Mouse (Mus musculus): Measurements from ENCODE around the gene Galnt6.

Gene Galnt6

DNA sequence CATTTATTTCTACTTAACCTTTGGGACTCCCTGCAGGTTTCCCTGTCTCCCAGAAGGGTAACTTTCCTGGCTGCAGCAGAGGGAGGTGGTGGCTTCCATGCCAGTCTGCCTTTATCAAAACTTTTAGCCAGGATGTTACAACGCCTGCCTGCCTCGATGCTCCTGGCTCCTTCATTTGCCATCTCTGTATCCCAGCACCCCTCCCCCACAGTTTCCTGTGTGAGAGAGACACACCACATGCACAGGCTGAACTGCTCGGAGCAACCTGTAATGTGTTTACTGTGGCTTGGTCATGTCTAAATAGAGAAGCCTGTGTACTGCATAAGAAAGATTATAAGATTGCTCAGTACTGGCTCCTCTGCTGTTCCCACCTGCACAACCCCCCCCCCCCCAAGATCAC lies 48.8 kb downstream of the Galnt6 start:
- no peak for DNase-seq

DNA sequence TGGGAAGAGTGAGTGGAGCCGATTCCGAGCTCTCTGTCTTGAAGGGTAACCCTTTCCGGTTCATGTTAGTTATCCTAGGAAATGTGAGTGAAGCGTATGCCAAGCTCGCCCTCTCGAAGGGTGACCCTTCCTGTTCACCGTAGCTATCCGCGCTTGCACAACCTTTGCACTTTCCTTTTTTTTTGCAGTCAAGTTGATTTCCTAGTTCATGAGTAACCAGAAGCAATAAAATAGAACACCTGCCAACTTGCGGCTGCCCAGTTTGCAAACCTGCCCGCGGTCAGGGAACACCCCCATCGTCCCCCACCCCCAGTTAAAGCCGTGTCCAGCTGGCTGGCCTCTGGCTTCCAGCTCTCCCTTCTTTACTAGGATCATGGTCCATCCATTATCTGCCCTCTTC lies 50.2 kb downstream of the Galnt6 start:
- DNase-seq, result no peak

DNA sequence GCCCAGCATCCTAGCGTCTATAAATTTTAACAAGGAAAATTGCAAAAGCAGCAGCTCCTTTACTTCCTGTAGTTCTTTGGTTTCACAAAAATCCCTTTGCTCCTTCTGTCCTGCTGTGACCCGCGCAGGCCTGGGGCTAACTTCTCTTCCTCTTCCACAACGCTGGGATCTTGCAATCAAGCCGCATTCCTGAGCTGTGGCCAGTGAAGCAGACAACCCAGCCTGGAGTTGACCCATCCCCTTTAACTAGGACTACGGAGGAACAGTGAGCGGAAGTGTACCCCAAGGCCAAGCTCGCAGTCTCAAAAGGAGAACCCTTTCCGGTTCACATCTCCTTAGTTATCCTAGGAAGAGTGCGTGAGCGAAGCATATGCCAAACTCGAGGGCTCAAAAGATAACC lies 50.6 kb downstream of the Galnt6 start:
- DNase-seq, result no peak

DNA sequence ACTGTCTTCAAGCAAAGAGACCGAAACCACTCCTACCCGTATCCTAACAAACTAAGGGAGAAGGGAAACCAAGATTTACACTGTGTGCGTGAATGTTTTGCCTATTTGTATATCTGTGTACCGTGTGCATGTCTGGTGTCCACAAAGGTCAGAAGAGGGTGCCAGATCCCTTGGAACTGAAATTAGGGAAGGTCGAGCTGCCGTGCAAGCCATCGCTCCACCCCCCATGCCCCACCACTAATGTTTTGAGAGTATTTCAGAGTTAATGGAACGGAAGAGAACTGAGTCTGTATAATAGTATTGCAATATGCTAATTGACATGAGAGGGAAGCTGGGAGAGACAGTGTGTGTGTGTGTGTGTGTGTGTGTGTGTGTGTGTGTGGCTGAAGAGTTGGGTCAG lies 51.5 kb downstream of the Galnt6 start:
- DNase-seq, result no peak

- no peak for DNase-seq
Measured at GRCm38 (mm10) chr15:100676521-100676920, 52.7 kb downstream of the Galnt6 start.

DNA sequence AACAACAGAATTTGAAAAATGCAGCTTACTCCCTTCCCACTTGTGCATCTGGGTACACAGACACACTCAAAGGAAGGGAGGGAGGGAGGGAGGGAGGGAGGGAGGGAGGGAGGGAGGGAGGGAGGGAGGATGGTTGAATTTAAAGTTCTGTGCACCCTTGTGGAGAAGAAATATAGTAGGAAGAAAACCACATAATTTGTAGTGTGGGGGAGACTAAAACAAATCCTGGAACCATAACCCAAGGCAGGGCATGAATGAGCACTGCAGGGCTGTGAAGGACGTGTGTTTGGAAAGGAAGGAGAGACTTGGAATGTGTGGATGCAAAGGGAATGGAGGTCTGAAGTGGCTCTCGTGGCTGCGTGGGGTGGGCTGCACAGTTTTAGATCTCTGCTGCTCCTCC lies 53.7 kb downstream of the Galnt6 start:
- DNase-seq, result no peak

GRCm38 (mm10) chr15:100674566-100674965 lies 54.6 kb downstream of the Galnt6 start:
- DNase-seq, result no peak

GRCm38 (mm10) chr15:100673585-100674391 lies 55.4 kb downstream of the Galnt6 start:
- DNase-seq, result no peak

DNA sequence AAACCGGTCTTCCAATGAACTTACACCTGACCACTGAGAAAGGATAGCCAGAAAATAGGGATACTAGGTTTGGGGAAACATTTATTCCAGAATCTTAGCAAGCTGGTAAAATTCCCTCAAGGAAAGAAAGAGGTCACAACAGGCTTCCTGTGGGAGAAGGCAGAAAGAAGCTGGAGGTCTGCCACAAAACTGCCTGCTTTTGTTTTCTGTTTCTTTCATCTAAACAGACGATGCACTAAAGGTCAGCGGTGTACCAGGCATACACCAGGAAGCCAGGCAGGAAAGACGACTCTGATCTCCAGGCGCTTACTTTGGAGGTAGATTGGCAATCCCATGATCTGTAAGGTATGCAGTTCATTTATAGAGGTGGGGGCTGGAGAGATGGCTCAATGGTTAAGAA lies 58.3 kb downstream of the Galnt6 start:
- no peak for DNase-seq

GRCm38 (mm10) chr15:100670004-100670403 lies 59.2 kb downstream of the Galnt6 start:
- no peak for DNase-seq

GRCm38 (mm10) chr15:100669337-100669736 lies 59.8 kb downstream of the Galnt6 start, which contains the start of gene Bin2:
TSS of gene Bin2 (minus strand) at chr15:100669553.
- no peak for DNase-seq

DNA sequence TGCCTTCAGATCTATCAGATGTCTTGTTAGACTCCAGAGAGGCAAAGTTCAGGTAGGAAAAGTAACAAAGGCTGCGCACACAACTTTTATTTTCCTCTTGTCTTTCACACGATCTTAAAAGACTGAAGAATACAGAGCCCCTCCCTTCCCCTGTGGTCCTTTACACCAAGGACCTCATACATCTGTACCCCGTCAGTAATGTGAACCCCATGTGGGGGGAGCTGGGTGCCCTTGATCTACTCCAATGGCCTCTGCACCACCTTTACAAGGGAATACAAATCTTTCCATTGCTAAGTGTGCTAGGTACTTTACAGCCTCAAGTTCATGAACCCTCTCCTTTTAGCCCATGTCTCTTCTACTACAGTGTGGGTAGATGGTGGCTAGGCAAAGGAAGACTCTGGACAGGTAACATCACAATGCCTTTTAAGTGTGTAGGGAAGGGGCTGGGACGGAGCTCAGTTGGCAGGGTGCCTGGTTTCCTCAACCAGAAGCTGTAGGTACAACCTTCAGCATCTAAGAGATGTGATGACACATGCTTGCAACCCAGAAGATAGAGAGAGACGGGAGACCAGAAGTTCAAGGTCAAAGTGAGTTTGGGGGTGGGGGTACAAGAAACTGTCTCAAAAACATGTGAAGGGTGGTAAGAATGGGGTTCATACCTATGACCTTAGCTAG lies 61.2 kb downstream of the Galnt6 start:
- DNase-seq, result no peak

GRCm38 (mm10) chr15:100667420-100667819 lies 61.8 kb downstream of the Galnt6 start:
- no peak for DNase-seq

DNA sequence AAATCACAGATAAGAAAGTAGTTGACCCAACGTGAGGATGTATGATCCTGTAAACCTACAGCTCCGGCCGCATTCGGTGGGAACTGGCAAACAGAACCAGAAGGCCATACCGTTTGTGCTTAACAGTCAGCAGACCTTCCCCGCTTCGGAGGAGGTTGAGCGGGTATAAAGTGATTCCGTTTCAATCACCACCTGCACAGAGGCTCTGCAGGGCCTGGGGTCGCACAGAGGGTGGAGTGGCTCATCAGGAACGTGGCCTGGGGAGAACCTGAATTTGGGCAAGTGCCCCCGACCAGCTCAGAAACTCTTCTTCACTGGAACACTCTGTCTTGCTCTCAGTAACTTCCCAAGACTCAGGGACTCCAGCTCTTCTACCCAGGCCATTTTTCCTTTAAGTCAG lies 62.3 kb downstream of the Galnt6 start:
- no peak for DNase-seq

DNA sequence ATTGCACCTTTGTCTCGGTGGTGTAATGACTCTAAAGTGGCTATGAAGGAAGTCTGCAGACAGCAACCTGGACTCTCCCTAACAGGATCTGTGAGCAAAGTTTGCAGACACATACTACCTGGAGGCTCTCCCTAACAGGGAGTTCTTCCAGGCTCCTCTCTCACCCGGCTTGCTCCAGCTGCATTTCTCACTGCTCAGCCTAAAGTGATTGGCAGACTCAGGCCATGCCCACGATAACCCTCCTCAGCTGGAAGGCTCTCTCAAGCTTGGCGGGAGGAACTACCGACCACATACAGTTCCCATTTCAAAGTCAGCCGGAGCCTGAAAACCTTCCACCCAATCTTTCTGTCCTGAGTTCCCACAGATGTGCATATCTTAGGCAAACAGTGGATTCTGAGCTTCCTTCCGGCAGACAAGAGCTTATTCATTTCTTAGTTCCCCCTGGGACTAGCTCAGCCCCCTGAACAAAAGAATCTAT lies 62.9 kb downstream of the Galnt6 start:
- no peak for DNase-seq

- no peak for DNase-seq
Measured at GRCm38 (mm10) chr15:100665411-100666218, 63.6 kb downstream of the Galnt6 start.

GRCm38 (mm10) chr15:100664813-100665274 lies 64.3 kb downstream of the Galnt6 start:
- DNase-seq, result no peak

DNA sequence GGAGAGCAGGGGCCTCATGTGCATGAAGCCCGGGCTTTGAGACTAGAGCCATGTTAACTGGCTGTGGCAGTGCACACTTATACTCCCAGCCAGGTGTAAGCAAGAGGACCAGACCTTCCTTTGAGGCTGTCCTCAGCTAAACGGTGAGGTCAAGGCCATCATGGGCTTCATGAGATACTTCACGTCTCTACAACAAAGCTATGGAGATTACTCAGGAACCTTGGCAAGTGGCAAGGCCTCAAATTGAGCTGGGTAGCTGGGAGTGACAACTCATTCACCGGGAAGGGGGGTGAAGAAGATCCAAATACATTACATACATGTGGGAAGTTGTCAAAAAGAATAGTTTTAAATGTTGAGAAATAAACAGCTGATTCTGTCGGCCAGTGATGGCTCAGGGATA lies 68.4 kb downstream of the Galnt6 start:
- DNase-seq, result no peak

GRCm38 (mm10) chr15:100660306-100660705 lies 68.9 kb downstream of the Galnt6 start:
- peak; percentile 54 for DNase-seq

DNA sequence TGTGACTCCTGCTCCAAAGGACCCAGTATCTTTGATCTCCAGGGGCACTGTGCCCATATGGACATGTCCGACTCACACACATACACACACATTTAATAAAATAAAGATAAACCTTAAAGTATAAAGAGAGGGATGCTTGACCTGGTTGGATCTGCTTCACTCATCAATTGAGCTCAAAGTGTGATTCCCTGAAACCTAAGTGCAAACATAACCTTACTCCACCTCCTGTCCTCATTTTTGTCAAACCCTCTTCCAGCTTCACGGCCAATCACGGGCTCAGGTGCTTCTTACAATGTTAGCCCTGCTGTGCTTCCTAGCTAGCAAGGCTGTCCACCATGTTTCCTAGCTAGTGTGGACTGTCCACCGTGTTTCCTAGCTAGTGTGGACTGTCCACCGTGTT lies 74.0 kb downstream of the Galnt6 start:
- DNase-seq, result no peak

DNA sequence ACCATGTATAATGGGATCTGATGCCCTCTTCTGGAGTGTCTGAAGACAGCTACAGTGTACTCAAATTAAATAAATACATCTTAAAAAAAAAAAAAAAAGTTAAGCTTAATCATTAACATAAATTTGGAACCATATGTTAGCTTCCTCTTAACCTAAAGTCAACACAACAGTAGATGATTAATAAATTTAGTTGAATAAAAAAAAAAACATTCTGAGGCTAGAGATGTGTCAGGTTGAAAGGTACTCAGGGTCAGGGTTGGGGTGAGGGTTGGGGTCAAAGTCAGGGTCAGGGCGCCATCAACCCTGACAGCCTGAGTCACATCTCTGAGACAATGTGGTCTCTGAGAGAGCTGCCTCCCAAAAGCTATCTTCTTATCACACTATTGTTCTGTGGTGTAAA lies 74.9 kb downstream of the Galnt6 start:
- DNase-seq, result no peak

GRCm38 (mm10) chr15:100651610-100652009 lies 77.6 kb downstream of the Galnt6 start:
- DNase-seq, result no peak

GRCm38 (mm10) chr15:100650111-100650510 lies 79.1 kb downstream of the Galnt6 start:
- DNase-seq, result peak; percentile 51

Measured in cerebellum, adult 9-11 months (tissue).